Comparison of ENCODE assay signal across 8 mouse cellular contexts in the genomic region with DNA sequence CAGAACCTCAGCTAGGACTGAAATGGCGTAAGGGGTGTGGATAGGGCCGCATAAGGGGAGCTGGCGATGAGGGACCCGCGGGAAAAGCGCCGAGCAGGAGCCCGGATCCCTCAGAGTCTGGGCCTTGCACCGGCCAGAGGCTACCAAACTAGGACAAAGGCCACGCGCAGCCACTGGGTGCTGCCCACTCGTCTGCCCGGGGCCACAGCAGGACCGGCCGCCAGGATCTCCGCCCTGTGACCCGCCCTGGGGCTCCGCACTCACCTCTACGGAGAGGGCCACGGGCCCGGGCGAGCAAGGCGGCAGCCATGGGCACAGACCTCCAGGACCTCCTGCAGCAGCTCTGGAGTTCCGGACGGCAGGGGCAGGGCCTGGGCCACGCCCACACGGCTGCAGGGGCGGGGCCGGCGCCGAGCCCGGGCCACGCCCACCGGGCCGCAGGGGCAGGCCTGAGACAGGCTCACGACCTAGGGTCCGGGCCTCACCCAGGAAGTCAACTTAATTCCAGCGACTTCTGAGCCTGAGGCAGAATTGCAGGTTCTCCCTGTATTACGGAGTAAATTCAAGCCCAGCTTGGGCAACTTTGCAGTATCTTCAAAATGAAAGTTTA. TPM values are rescaled to one million over a fixed set of nuclear protein-coding genes. Genes with fewer than 3 reads are reported as not detected.
DNase-seq lines count a peak whose midpoint lies in the region; ATAC-seq and TF ChIP-seq lines count a peak whose summit lies in the region.

A gene (minus strand): TSS at position 386 of the 610 bp plus-strand sequence.

- peak within 1 kb of the TSS; percentile 91 for H3K9ac ChIP-seq in heart, embryonic 11.5 days (ENCODE audit: low read depth, low read length)
- H3K9ac ChIP-seq in kidney, embryonic 15.5 days: peak within 1 kb of the TSS; percentile 89
- H3K9ac ChIP-seq in liver, embryonic 15.5 days: peak within 1 kb of the TSS; percentile 79
- peak within 1 kb of the TSS; percentile 81 for H3K9ac ChIP-seq in stomach, postnatal 0 days (ENCODE audit: low read length)

- peak; percentile 90 for DNase-seq in CD4-positive, CD25-positive, alpha-beta regulatory T cell, adult 2 months (ENCODE audit: low read depth, low spot score)
- DNase-seq in neural tube, embryonic 10.5 days (ENCODE audit: extremely low spot score, low spot score): peak; percentile 88
- DNase-seq in stomach, postnatal 0 days (ENCODE audit: low spot score): peak; percentile 88

- no peaks in the 10 kb centered on the region for H3K9me3 ChIP-seq in heart, embryonic 11.5 days (replicated peaks; ENCODE audit: control insufficient read depth, low read length)
- no peaks in the 10 kb centered on the region for H3K9me3 ChIP-seq in kidney, embryonic 15.5 days (replicated peaks)
- no peaks in the 10 kb centered on the region for H3K9me3 ChIP-seq in liver, embryonic 15.5 days (replicated peaks)
- no peaks in the 10 kb centered on the region for H3K9me3 ChIP-seq in stomach, postnatal 0 days (ENCODE audit: control insufficient read depth, low read length)

- peak within 1 kb of the TSS; percentile 85 for H3K4me3 ChIP-seq in bone marrow, adult 2 months (replicated peaks; ENCODE audit: control insufficient read depth, low read depth, low read length)
- H3K4me3 ChIP-seq in heart, embryonic 11.5 days (ENCODE audit: low read depth, low read length): peak within 1 kb of the TSS; percentile 94
- H3K4me3 ChIP-seq in kidney, embryonic 15.5 days (replicated peaks): peak within 1 kb of the TSS; percentile 85
- H3K4me3 ChIP-seq in liver, embryonic 15.5 days (replicated peaks): peak within 1 kb of the TSS; percentile 76
- H3K4me3 ChIP-seq in stomach, postnatal 0 days (ENCODE audit: low read depth, low read length): peak within 1 kb of the TSS; percentile 84

- peak within 1 kb of the TSS; percentile 56; the same call in 1 of the 2 replicates for H3K27ac ChIP-seq in bone marrow, adult 2 months (ENCODE audit: control insufficient read depth, insufficient read depth, low read depth, low read length, poor library complexity)
- H3K27ac ChIP-seq in heart, embryonic 11.5 days (ENCODE audit: low read depth, low read length): peak within 1 kb of the TSS; percentile 68
- H3K27ac ChIP-seq in kidney, embryonic 15.5 days: peak within 1 kb of the TSS; percentile 84
- peak within 1 kb of the TSS; percentile 65 for H3K27ac ChIP-seq in liver, embryonic 15.5 days (replicated peaks)
- H3K27ac ChIP-seq in stomach, postnatal 0 days (replicated peaks): peak within 1 kb of the TSS; percentile 75

- ATAC-seq in erythroblast, adult 5-6 weeks (replicated peaks; ENCODE audit: low FRiP score, poor library complexity, severe bottlenecking): peak; percentile 90
- ATAC-seq in heart, embryonic 11.5 days (replicated peaks; ENCODE audit: insufficient number of reproducible peaks, low FRiP score, low TSS enrichment): peak; percentile 86
- peak; percentile 88 for ATAC-seq in kidney, embryonic 15.5 days (replicated peaks; ENCODE audit: low FRiP score)
- ATAC-seq in liver, embryonic 15.5 days (ENCODE audit: insufficient read depth): peak; percentile 89
- peak; percentile 92 for ATAC-seq in stomach, postnatal 0 days (ENCODE audit: low FRiP score, low TSS enrichment)

- peak within 1 kb of the TSS; percentile 68 for H3K4me2 ChIP-seq in heart, embryonic 11.5 days
- H3K4me2 ChIP-seq in kidney, embryonic 15.5 days: peak within 1 kb of the TSS; percentile 83
- peak within 1 kb of the TSS; percentile 96 for H3K4me2 ChIP-seq in liver, embryonic 15.5 days
- peak within 1 kb of the TSS; percentile 88 for H3K4me2 ChIP-seq in stomach, postnatal 0 days (replicated peaks; ENCODE audit: low read depth)

- peaks cover 24% of the 10 kb centered on the region for H3K36me3 ChIP-seq in heart, embryonic 11.5 days (ENCODE audit: control insufficient read depth, insufficient read depth, low read length)
- H3K36me3 ChIP-seq in kidney, embryonic 15.5 days: peaks cover 51% of the 10 kb centered on the region
- H3K36me3 ChIP-seq in liver, embryonic 15.5 days (replicated peaks): peaks cover 15% of the 10 kb centered on the region
- peaks cover 3% of the 10 kb centered on the region; the same call in 1 of the 2 replicates for H3K36me3 ChIP-seq in stomach, postnatal 0 days (ENCODE audit: control insufficient read depth, insufficient read depth, low read length)

- under 1% methylated on average over 39 of the region's 39 CpGs for WGBS in bone marrow, adult 2 months
- WGBS in heart, embryonic 11.5 days (ENCODE audit: insufficient replicate concordance): 0% methylated on average over 38 of the region's 39 CpGs
- under 1% methylated on average over 39 of the region's 39 CpGs for WGBS in kidney, embryonic 15.5 days
- 1% methylated on average over 39 of the region's 39 CpGs for WGBS in liver, embryonic 15.5 days (ENCODE audit: insufficient replicate concordance)
- WGBS in stomach, postnatal 0 days: under 1% methylated on average over 38 of the region's 39 CpGs

- TF ChIP-seq CTCF in bone marrow, adult 2 months (IDR thresholded peaks at IDR 0.05; ENCODE audit: control insufficient read depth, insufficient read depth, low read length): no peak
- TF ChIP-seq CTCF in stomach, postnatal 0 days (IDR thresholded peaks at IDR 0.05; ENCODE audit: low read depth): no peak

- no peaks in the 10 kb centered on the region for H3K27me3 ChIP-seq in heart, embryonic 11.5 days (ENCODE audit: control insufficient read depth, insufficient read depth, low read length)
- no peaks in the 10 kb centered on the region for H3K27me3 ChIP-seq in kidney, embryonic 15.5 days
- no peaks in the 10 kb centered on the region for H3K27me3 ChIP-seq in liver, embryonic 15.5 days
- no peaks in the 10 kb centered on the region for H3K27me3 ChIP-seq in stomach, postnatal 0 days (ENCODE audit: control insufficient read depth, insufficient read depth, low read length)

- no peak for TF ChIP-seq EP300 in stomach, postnatal 0 days (optimal IDR thresholded peaks at IDR 0.05)

- H3K4me1 ChIP-seq in bone marrow, adult 2 months (ENCODE audit: control insufficient read depth, insufficient read depth, low read length): peaks cover 1% of the 10 kb centered on the region; the same call in 1 of the 2 replicates
- H3K4me1 ChIP-seq in heart, embryonic 11.5 days (ENCODE audit: control insufficient read depth, insufficient read depth, low read length): no peaks in the 10 kb centered on the region
- peaks cover 12% of the 10 kb centered on the region for H3K4me1 ChIP-seq in kidney, embryonic 15.5 days
- peaks cover 31% of the 10 kb centered on the region for H3K4me1 ChIP-seq in liver, embryonic 15.5 days (replicated peaks)
- no peaks in the 10 kb centered on the region for H3K4me1 ChIP-seq in stomach, postnatal 0 days (replicated peaks; ENCODE audit: control insufficient read depth, insufficient read depth)

- peak; percentile 55; the same call in 1 of the 2 replicates for TF ChIP-seq POLR2A in bone marrow, adult 2 months (IDR thresholded peaks at IDR 0.05; ENCODE audit: borderline replicate concordance, control insufficient read depth, low read depth, low read length)

RNA-seq across cellular contexts. Expression of the gene that starts here (rescaled TPM):
- 12.0 and 23.7 TPM in 2 replicates for polyA plus RNA-seq in bone marrow, adult 2 months (2011; ENCODE audit: insufficient read depth, insufficient read length, low replicate concordance, missing spikeins)
- 2.3 and 8.8 TPM in 2 replicates for total RNA-seq in erythroblast, adult 5-6 weeks (2015; ENCODE audit: low replicate concordance)
- 2.3 and 5.7 TPM in 2 replicates for total RNA-seq in erythroblast, adult 5-6 weeks (2017; ENCODE audit: low replicate concordance)
- 45.5 and 75.6 TPM in 2 replicates for polyA plus RNA-seq in heart, embryonic 11.5 days (2014; fragmentation: Nextera tagmentation; extraction: Ambion mirVana)
- polyA plus RNA-seq in kidney, embryonic 15.5 days (2015; fragmentation: Nextera tagmentation; extraction: Ambion mirVana): 85.1 and 94.7 TPM in 2 replicates
- polyA plus RNA-seq in liver, embryonic 15.5 days (2015; fragmentation: Nextera tagmentation; extraction: Ambion mirVana): 49.8 and 53.6 TPM in 2 replicates
- polyA plus RNA-seq in stomach, postnatal 0 days (2015; fragmentation: Nextera tagmentation; extraction: Ambion mirVana): 70.6 and 73.8 TPM in 2 replicates

Comparison
In these comparisons a context has a peak if more than half of its experiments do, and no peak if none do; other contexts are left out.
1. Peak in every context shown above with its lines: DNase-seq, ATAC-seq, H3K4me3 ChIP-seq and H3K27ac ChIP-seq.